Mouse (Mus musculus) G1E-ER4 (cell line): ENCODE data around the gene Tom1. TPM values are rescaled to one million over a fixed set of nuclear protein-coding genes. Genes with fewer than 3 reads are reported as not detected.

Source experiments
- GATA1 ChIP-seq: IDR thresholded peaks from one replicate; pipeline ENCODE4 v1.8.0; 2012; ENCODE audit warnings: low read length, inconsistent platforms
- polyA plus RNA-seq: library from polyadenylated mRNA; stranded (reverse); fragments of >175 nt; gene quantifications from 2 replicates; pipeline ENCODE4 v1.2.3, GENCODE M21; 2012

The Tom1 gene
- polyA plus RNA-seq, 1 experiment: 18.1 TPM

GRCm38 (mm10) chr8:75071627-75072346 is 38.3 kb downstream of the Tom1 start:
- no peak for TF ChIP-seq GATA1

GRCm38 (mm10) chr8:75074876-75075275 is 41.4 kb downstream of the Tom1 start:
- TF ChIP-seq GATA1: no peak

- TF ChIP-seq GATA1: no peak
Observed at GRCm38 (mm10) chr8:75078215-75078614, 44.7 kb downstream of the Tom1 start.

- no peak for TF ChIP-seq GATA1
Observed at GRCm38 (mm10) chr8:75078851-75079250, 45.3 kb downstream of the Tom1 start.

GRCm38 (mm10) chr8:75081364-75082040 is 48.0 kb downstream of the Tom1 start:
- no peak for TF ChIP-seq GATA1

GRCm38 (mm10) chr8:75082181-75082805 is 48.8 kb downstream of the Tom1 start:
- no peak for TF ChIP-seq GATA1

GRCm38 (mm10) chr8:75083846-75084245 is 50.3 kb downstream of the Tom1 start:
- no peak for TF ChIP-seq GATA1

GRCm38 (mm10) chr8:75084382-75085064 is 51.0 kb downstream of the Tom1 start:
- no peak for TF ChIP-seq GATA1

GRCm38 (mm10) chr8:75086002-75086401 is 52.5 kb downstream of the Tom1 start:
- TF ChIP-seq GATA1: no peak

GRCm38 (mm10) chr8:75087127-75087526 is 53.6 kb downstream of the Tom1 start:
- TF ChIP-seq GATA1: no peak

- peak; percentile 11 for TF ChIP-seq GATA1
Observed at GRCm38 (mm10) chr8:75088989-75089881, 55.7 kb downstream of the Tom1 start.

GRCm38 (mm10) chr8:75090781-75091365 is 57.4 kb downstream of the Tom1 start:
- no peak for TF ChIP-seq GATA1

GRCm38 (mm10) chr8:75093399-75094156 is 60.1 kb downstream of the Tom1 start, which contains the start of gene Hmox1:
Gene Hmox1, plus strand, starts transcription at chr8:75093621.
- no peak for TF ChIP-seq GATA1

GRCm38 (mm10) chr8:75102956-75103355 is 69.5 kb downstream of the Tom1 start:
- TF ChIP-seq GATA1: no peak
